Mouse (Mus musculus) midbrain, embryonic 12.5 days (tissue): Measurements from ENCODE around the gene Ptprm. TPM values are rescaled to one million over a fixed set of nuclear protein-coding genes. Genes with fewer than 3 reads are reported as not detected.

Experiments used
- ATAC-seq: fragments of 200-750 bp; cut with Nextera tagmentation; 2 replicates; pipeline ENCODE4 v1.8.0; 2017; ENCODE audit warnings: low read depth, moderate TSS enrichment, moderate library complexity; ENCODE audit not compliant: low FRiP score
- H3K27ac ChIP-seq: fragments of 300-500 bp; sonication (generic); replicated peaks from 2 replicates; pipeline ENCODE4 v1.5.1; 2016; ENCODE audit warnings: mild to moderate bottlenecking
- H3K27me3 ChIP-seq: fragments of 300-500 bp; sonication (generic); 2 replicates; pipeline ENCODE4 v1.6.1; 2016; ENCODE audit warnings: mild to moderate bottlenecking
- H3K36me3 ChIP-seq: fragments of 300-500 bp; sonication (generic); 2 replicates; pipeline ENCODE4 v1.6.1; 2016
- H3K4me1 ChIP-seq: fragments of 300-500 bp; sonication (generic); 2 replicates; pipeline ENCODE4 v1.6.1; 2016
- H3K4me2 ChIP-seq: fragments of 300-500 bp; sonication (generic); replicated peaks from 2 replicates; pipeline ENCODE4 v1.6.1; 2016; ENCODE audit warnings: mild to moderate bottlenecking, moderate library complexity
- H3K4me3 ChIP-seq: fragments of 300-500 bp; sonication (generic); 2 replicates; pipeline ENCODE4 v1.5.1; 2016; ENCODE audit warnings: mild to moderate bottlenecking
- H3K9ac ChIP-seq: fragments of 300-500 bp; sonication (generic); replicated peaks from 2 replicates; pipeline ENCODE4 v1.6.1; 2016; ENCODE audit warnings: mild to moderate bottlenecking, moderate library complexity
- H3K9me3 ChIP-seq: fragments of 300-500 bp; sonication (generic); 2 replicates; pipeline ENCODE4 v1.6.1; 2016; ENCODE audit warnings: mild to moderate bottlenecking
- WGBS: fragments of 180-500 bp; shearing (Covaris S2); methylation state at CpG from one replicate; pipeline ENCODE4 v1.1.7; 2016; 5-methylcytosine and 5-hydroxymethylcytosine counted together
- polyA plus RNA-seq: library from polyadenylated mRNA; unstranded; fragments of >200 nt; fragmentation: Nextera tagmentation; extraction: Ambion mirVana; gene quantifications from 2 replicates; pipeline ENCODE4 v1.2.1, GENCODE M21; 2016

The Ptprm gene
- polyA plus RNA-seq, result 10.1 and 11.8 TPM in 2 replicates

GRCm38 (mm10) chr17:67354451-67355011 lies at the start of gene Ptprm:
Gene Ptprm, minus strand, starts transcription at chr17:67354457.
- H3K9ac ChIP-seq, result peak within 1 kb of the TSS; percentile 73
- H3K9me3 ChIP-seq, result no peaks in the 10 kb centered on the region
- peak within 1 kb of the TSS; percentile 67 for H3K27ac ChIP-seq
- H3K4me1 ChIP-seq, result peaks cover 14% of the 10 kb centered on the region; the same call in 1 of the 2 replicates
- peak; percentile 96 for ATAC-seq
- peak within 1 kb of the TSS; percentile 83 for H3K4me2 ChIP-seq
- peaks cover 43% of the 10 kb centered on the region for H3K27me3 ChIP-seq
- no peaks in the 10 kb centered on the region for H3K36me3 ChIP-seq
- WGBS, result under 1% methylated on average over 66 of the region's 73 CpGs
- peak within 1 kb of the TSS; percentile 75 for H3K4me3 ChIP-seq

GRCm38 (mm10) chr17:67396205-67396604 lies 41.9 kb upstream of the Ptprm start:
- Histone ChIP-seq H3K27me3 (no peaks in the 10 kb centered on the region), H3K4me1 (no peaks in the 10 kb centered on the region), H3K27ac (no peak overlapping the region), H3K4me3 (no peak overlapping the region), H3K4me2 (no peak overlapping the region), H3K9ac (no peak overlapping the region), H3K9me3 (no peaks in the 10 kb centered on the region), H3K36me3 (no peaks in the 10 kb centered on the region)
- WGBS, result 81% methylated on average over 2 of the region's 2 CpGs
- ATAC-seq, result no peak

- Histone ChIP-seq H3K9ac (no peak overlapping the region), H3K4me3 (no peak overlapping the region), H3K4me2 (no peak overlapping the region), H3K9me3 (no peaks in the 10 kb centered on the region), H3K36me3 (no peaks in the 10 kb centered on the region), H3K4me1 (peaks cover 6% of the 10 kb centered on the region), H3K27ac (no peak overlapping the region), H3K27me3 (no peaks in the 10 kb centered on the region)
- WGBS, result 63% methylated on average over 5 of the region's 5 CpGs
- ATAC-seq, result no peak
These were observed 36.6 kb upstream of the Ptprm start for GRCm38 (mm10) chr17:67390851-67391250.

- Histone ChIP-seq H3K4me2 (no peak overlapping the region), H3K27ac (no peak overlapping the region), H3K9ac (no peak overlapping the region), H3K9me3 (no peaks in the 10 kb centered on the region), H3K36me3 (no peaks in the 10 kb centered on the region), H3K27me3 (no peaks in the 10 kb centered on the region), H3K4me1 (peaks cover 6% of the 10 kb centered on the region), H3K4me3 (no peak overlapping the region)
- no peak for ATAC-seq
- WGBS, result 75% methylated on average over 7 of the region's 7 CpGs
These were observed 33.9 kb upstream of the Ptprm start for GRCm38 (mm10) chr17:67388171-67388570.

GRCm38 (mm10) chr17:67385286-67385685 lies 31.0 kb upstream of the Ptprm start:
- H3K4me3 ChIP-seq, result no peak overlapping the region
- H3K36me3 ChIP-seq, result no peaks in the 10 kb centered on the region
- H3K27me3 ChIP-seq, result no peaks in the 10 kb centered on the region
- H3K4me1 ChIP-seq, result peaks cover 6% of the 10 kb centered on the region
- H3K9me3 ChIP-seq, result no peaks in the 10 kb centered on the region
- ATAC-seq, result no peak
- H3K27ac ChIP-seq, result no peak overlapping the region
- no peak overlapping the region for H3K4me2 ChIP-seq
- 61% methylated on average over 6 of the region's 6 CpGs for WGBS
- H3K9ac ChIP-seq, result no peak overlapping the region

- Histone ChIP-seq H3K9ac (no peak overlapping the region), H3K4me1 (peaks cover 6% of the 10 kb centered on the region), H3K9me3 (no peaks in the 10 kb centered on the region), H3K4me2 (no peak overlapping the region), H3K36me3 (no peaks in the 10 kb centered on the region), H3K27ac (no peak overlapping the region), H3K27me3 (no peaks in the 10 kb centered on the region), H3K4me3 (no peak overlapping the region)
- WGBS, result 85% methylated on average over 1 of the region's 1 CpGs
- no peak for ATAC-seq
These were observed 29.4 kb upstream of the Ptprm start for GRCm38 (mm10) chr17:67383635-67384034.

GRCm38 (mm10) chr17:67381618-67382017 lies 27.4 kb upstream of the Ptprm start:
- Histone ChIP-seq H3K27ac (no peak overlapping the region), H3K9ac (no peak overlapping the region), H3K27me3 (no peaks in the 10 kb centered on the region), H3K4me2 (no peak overlapping the region), H3K36me3 (no peaks in the 10 kb centered on the region), H3K4me1 (no peaks in the 10 kb centered on the region), H3K4me3 (no peak overlapping the region), H3K9me3 (no peaks in the 10 kb centered on the region)
- WGBS, result 87% methylated on average over 5 of the region's 5 CpGs
- no peak for ATAC-seq

DNA sequence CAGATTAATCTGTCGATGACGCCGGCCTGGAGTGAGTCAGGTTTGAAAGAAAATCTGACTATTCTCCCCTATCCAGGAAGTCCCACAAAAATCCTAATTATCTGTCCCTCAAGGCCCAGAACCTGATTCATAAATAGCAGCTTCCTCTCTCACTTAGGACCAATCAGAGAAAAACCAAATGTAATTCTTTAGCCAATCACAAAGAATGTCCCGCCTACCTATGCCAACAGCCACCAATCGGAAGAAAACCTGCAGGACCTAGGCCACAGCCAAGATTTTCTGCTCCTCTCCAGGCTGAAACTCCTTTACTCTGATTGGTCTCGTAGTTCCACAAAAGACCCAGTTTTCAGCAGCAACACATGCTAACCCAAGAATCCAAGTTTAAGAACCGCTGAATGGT lies 13.6 kb upstream of the Ptprm start:
- Histone ChIP-seq H3K4me3 (no peak overlapping the region), H3K27me3 (no peaks in the 10 kb centered on the region), H3K9ac (no peak overlapping the region), H3K36me3 (no peaks in the 10 kb centered on the region), H3K4me1 (no peaks in the 10 kb centered on the region), H3K9me3 (no peaks in the 10 kb centered on the region), H3K4me2 (no peak overlapping the region), H3K27ac (no peak overlapping the region)
- 91% methylated on average over 7 of the region's 7 CpGs for WGBS
- ATAC-seq, result no peak

GRCm38 (mm10) chr17:67364491-67364890 lies 10.2 kb upstream of the Ptprm start:
- Histone ChIP-seq H3K4me3 (no peak overlapping the region), H3K4me2 (no peak overlapping the region), H3K4me1 (peaks cover 6% of the 10 kb centered on the region; the same call in 1 of the 2 replicates), H3K36me3 (no peaks in the 10 kb centered on the region), H3K9me3 (no peaks in the 10 kb centered on the region), H3K27me3 (peaks cover 13% of the 10 kb centered on the region; the same call in 1 of the 2 replicates), H3K9ac (no peak overlapping the region), H3K27ac (no peak overlapping the region)
- 78% methylated on average over 1 of the region's 1 CpGs for WGBS
- ATAC-seq, result no peak

GRCm38 (mm10) chr17:67363377-67364070 lies 9.3 kb upstream of the Ptprm start:
- Histone ChIP-seq H3K4me2 (no peak overlapping the region), H3K9ac (no peak overlapping the region), H3K4me3 (no peak overlapping the region), H3K9me3 (no peaks in the 10 kb centered on the region), H3K27ac (no peak overlapping the region), H3K27me3 (peaks cover 14% of the 10 kb centered on the region), H3K4me1 (peaks cover 6% of the 10 kb centered on the region; the same call in 1 of the 2 replicates), H3K36me3 (no peaks in the 10 kb centered on the region)
- 85% methylated on average over 11 of the region's 11 CpGs for WGBS
- no peak for ATAC-seq

DNA sequence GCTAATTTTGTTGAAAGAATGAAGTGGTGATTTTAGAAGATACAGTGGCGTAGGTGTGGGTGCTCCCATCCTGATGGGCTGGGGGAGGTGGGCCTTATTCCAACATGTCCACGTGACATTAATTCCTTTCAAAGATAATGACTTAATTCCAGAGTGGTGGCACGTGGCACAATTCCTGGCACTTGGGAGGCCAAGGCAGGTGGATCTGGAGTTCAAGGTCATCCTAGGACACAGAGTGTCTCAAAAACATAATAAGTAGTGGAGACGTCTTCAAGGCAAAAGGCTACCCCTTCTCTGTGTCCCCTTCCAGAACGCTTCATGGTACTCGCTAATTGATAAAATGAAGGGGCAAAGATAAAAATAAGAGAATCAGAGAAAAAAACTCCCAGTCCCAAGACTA lies 7.9 kb upstream of the Ptprm start:
- H3K27me3 ChIP-seq, result peaks cover 22% of the 10 kb centered on the region
- ATAC-seq, result no peak
- no peak overlapping the region for H3K4me3 ChIP-seq
- H3K9ac ChIP-seq, result no peak overlapping the region
- H3K27ac ChIP-seq, result no peak overlapping the region
- H3K4me2 ChIP-seq, result no peak overlapping the region
- H3K36me3 ChIP-seq, result no peaks in the 10 kb centered on the region
- no peaks in the 10 kb centered on the region for H3K9me3 ChIP-seq
- H3K4me1 ChIP-seq, result peaks cover 6% of the 10 kb centered on the region; the same call in 1 of the 2 replicates
- 89% methylated on average over 6 of the region's 6 CpGs for WGBS

DNA sequence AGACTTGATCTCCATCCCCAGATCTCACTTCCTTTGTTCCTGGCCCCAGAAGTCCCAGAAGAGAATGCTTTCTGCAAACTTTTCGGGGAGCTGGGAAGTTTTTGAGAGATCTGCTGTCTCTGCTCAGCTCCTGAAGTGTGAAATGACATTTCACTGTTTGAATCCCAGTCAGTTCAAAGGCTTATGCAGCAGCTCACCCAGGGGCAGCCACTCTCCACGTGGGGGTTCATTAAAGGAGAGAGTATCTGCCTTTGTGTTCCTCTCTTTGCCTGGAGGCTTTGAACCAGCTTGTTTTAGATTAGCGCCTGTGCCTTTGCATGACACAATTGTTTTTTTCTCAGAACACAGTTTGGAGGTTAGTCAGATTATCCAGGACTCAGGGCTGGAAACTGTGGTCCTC lies 6.3 kb upstream of the Ptprm start:
- H3K9ac ChIP-seq, result no peak overlapping the region
- no peak for ATAC-seq
- no peaks in the 10 kb centered on the region for H3K9me3 ChIP-seq
- H3K27me3 ChIP-seq, result peaks cover 29% of the 10 kb centered on the region
- peaks cover 6% of the 10 kb centered on the region; the same call in 1 of the 2 replicates for H3K4me1 ChIP-seq
- H3K27ac ChIP-seq, result no peak overlapping the region
- no peak overlapping the region for H3K4me2 ChIP-seq
- H3K36me3 ChIP-seq, result no peaks in the 10 kb centered on the region
- 1% methylated on average over 3 of the region's 3 CpGs for WGBS
- no peak overlapping the region for H3K4me3 ChIP-seq
